ENCODE assay signal across 8 mouse cellular contexts in genomic region chr1:183378321-183378941, GRCm38 (mm10). TPM values are rescaled to one million over a fixed set of nuclear protein-coding genes. Genes with fewer than 3 reads are reported as not detected.
DNase-seq lines count a peak whose midpoint lies in the region; ATAC-seq and TF ChIP-seq lines count a peak whose summit lies in the region.
"Had no signal": no experiment of that assay in that cellular context is flagged by ENCODE, and none has a peak within 500 bp of the region (broad histone marks: within the 10 kb centered on the region; RNA-seq: fewer than 3 reads in every experiment).

No protein-coding gene starts in this region.

- TF ChIP-seq POLR2A in testis, adult 2 months (IDR thresholded peaks at IDR 0.05; ENCODE audit: control insufficient read depth, low read depth, low read length), result no peak

- no peak overlapping the region for H3K9ac ChIP-seq in liver, embryonic 15.5 days

- TF ChIP-seq CTCF in testis, adult 2 months (IDR thresholded peaks at IDR 0.05; ENCODE audit: control insufficient read depth, insufficient read depth, insufficient replicate concordance, low read depth, low read length), result no peak

- WGBS in liver, embryonic 15.5 days (ENCODE audit: insufficient replicate concordance), result 40% methylated on average over 10 of the region's 10 CpGs

- H3K27ac ChIP-seq in testis, adult 2 months (ENCODE audit: control insufficient read depth, insufficient read depth, low read depth, low read length), result 0 out of 2 replicates have a peak overlapping the region, but pooled peaks have one; percentile 6
- H3K27ac ChIP-seq in liver, embryonic 15.5 days (replicated peaks), result no peak overlapping the region
- H3K27ac ChIP-seq: macrophage had no signal

- H3K4me3 ChIP-seq in testis, adult 2 months (ENCODE audit: control insufficient read depth, low read depth, low read length), result no peak overlapping the region
- no peak overlapping the region for H3K4me3 ChIP-seq in liver, embryonic 15.5 days (replicated peaks)

- no peak overlapping the region for H3K4me2 ChIP-seq in liver, embryonic 15.5 days

- H3K4me1 ChIP-seq in testis, adult 2 months (ENCODE audit: control insufficient read depth, insufficient read depth, low read length), result peaks cover 2% of the 10 kb centered on the region; the same call in 1 of the 2 replicates
- peaks cover 6% of the 10 kb centered on the region for H3K4me1 ChIP-seq in liver, embryonic 15.5 days (replicated peaks)

- ATAC-seq in liver, embryonic 15.5 days (ENCODE audit: insufficient read depth), result peak; percentile 73
- ATAC-seq in CD4-positive, CD25-positive, alpha-beta regulatory T cell, adult 4 months, result no peak

- no peaks in the 10 kb centered on the region for H3K27me3 ChIP-seq in testis, adult 2 months (ENCODE audit: control insufficient read depth, insufficient read depth, low read length)
- peaks cover 3% of the 10 kb centered on the region; the same call in 1 of the 2 replicates for H3K27me3 ChIP-seq in liver, embryonic 15.5 days

- H3K9me3 ChIP-seq in liver, embryonic 15.5 days (replicated peaks), result no peaks in the 10 kb centered on the region; the same call in 1 of the 2 replicates

- no peaks in the 10 kb centered on the region for H3K36me3 ChIP-seq in testis, adult 2 months (ENCODE audit: control insufficient read depth, insufficient read depth, low read length)
- H3K36me3 ChIP-seq in liver, embryonic 15.5 days (replicated peaks), result no peaks in the 10 kb centered on the region

- DNase-seq in testis, postnatal 10 days (ENCODE audit: low spot score), result no peak
- DNase-seq in heart, adult 9 months (ENCODE audit: low spot score in 2 of 2), result peak; percentile 70
- DNase-seq in thymus, postnatal 25 days, result no peak
- DNase-seq in spleen, postnatal 14 days (ENCODE audit: low spot score in 2 of 2), result no peak

RNA-seq across cellular contexts. Expression of gene Mia3, which starts 9.1 kb away (rescaled TPM):
- polyA plus RNA-seq in testis, adult 2 months (2012; rRNA removed), result 60.4 and 79.5 TPM in 2 replicates
- 27.0 and 27.5 TPM in 2 replicates for polyA plus RNA-seq in liver, embryonic 15.5 days (2015; fragmentation: Nextera tagmentation; extraction: Ambion mirVana)
- polyA plus RNA-seq in CD4-positive, CD25-positive, alpha-beta regulatory T cell, adult 4 months (2017; shearing (Covaris generic)), result 100 to 1,000 TPM in 1 of 2 experiments, 10 to 100 TPM in 1; 94.4 to 110 TPM

RNA-seq across cellular contexts. Expression of gene Taf1a, which starts 10.3 kb away (rescaled TPM):
- 11.0 and 15.0 TPM in 2 replicates for polyA plus RNA-seq in testis, adult 2 months (2012; rRNA removed)
- 4.0 and 4.1 TPM in 2 replicates for polyA plus RNA-seq in liver, embryonic 15.5 days (2015; fragmentation: Nextera tagmentation; extraction: Ambion mirVana)
- polyA plus RNA-seq in CD4-positive, CD25-positive, alpha-beta regulatory T cell, adult 4 months (2017; shearing (Covaris generic)), result 10 to 100 TPM; 31.3 to 39.7 TPM

RNA-seq across cellular contexts. Expression of gene Hhipl2, which starts 39.6 kb away (rescaled TPM):
- 6.2 and 8.6 TPM in 2 replicates for polyA plus RNA-seq in testis, adult 2 months (2012; rRNA removed)
- not detected in 2 replicates for polyA plus RNA-seq in liver, embryonic 15.5 days (2015; fragmentation: Nextera tagmentation; extraction: Ambion mirVana)
- not detected for polyA plus RNA-seq in CD4-positive, CD25-positive, alpha-beta regulatory T cell, adult 4 months (2017; shearing (Covaris generic))
- polyA plus RNA-seq: macrophage had no signal

Comparison
In these comparisons a context has a peak if more than half of its experiments do, and no peak if none do; other contexts are left out.
1. DNase-seq: peak in heart, adult 9 months (2 of 2); none in testis, postnatal 10 days (single experiment), thymus, postnatal 25 days (single experiment) and spleen, postnatal 14 days (0 of 2).